Comparison of ENCODE assay signal across 13 mouse cellular contexts in the genomic region with DNA sequence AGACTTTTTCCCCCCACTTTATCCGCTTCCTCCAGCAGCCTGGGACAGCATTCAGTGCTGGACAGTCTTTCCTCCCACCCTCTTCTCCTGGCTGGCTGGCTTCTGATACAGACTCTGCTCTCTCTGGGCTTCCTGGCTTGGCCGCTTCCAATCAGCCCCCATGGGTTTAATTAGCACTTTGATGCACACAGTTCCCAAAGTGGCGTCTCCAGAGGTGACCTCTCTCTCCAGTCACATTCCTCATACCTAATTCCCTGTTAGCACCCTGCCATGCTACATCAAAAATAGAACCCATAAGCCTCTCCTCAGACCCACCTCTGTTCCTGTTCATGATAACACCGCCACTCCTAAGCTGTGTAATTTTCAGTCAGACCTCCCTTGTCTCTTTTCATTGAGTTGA.
DNase-seq lines count a peak whose midpoint lies in the region; ATAC-seq and TF ChIP-seq lines count a peak whose summit lies in the region.
"Had no signal": no experiment of that assay in that cellular context is flagged by ENCODE, and none has a peak within 500 bp of the region (broad histone marks: within the 10 kb centered on the region; RNA-seq: fewer than 3 reads in every experiment).

No protein-coding gene starts in this region.

- H3K27ac ChIP-seq in lung, embryonic 14.5 days (ENCODE audit: low read depth): peak overlapping the region; percentile 36; the same call in 1 of the 2 replicates
- H3K27ac ChIP-seq in heart, embryonic 13.5 days (replicated peaks): peak overlapping the region; percentile 93
- H3K27ac ChIP-seq in limb, embryonic 11.5 days (replicated peaks; ENCODE audit: low read depth, low read length): no peak overlapping the region; the same call in 1 of the 2 replicates
- H3K27ac ChIP-seq: hindbrain, postnatal 0 days; layer of hippocampus, adult 2 months; macrophage had no signal

- no peak overlapping the region for H3K9ac ChIP-seq in lung, embryonic 14.5 days
- no peak overlapping the region for H3K9ac ChIP-seq in heart, embryonic 13.5 days
- no peak overlapping the region for H3K9ac ChIP-seq in limb, embryonic 11.5 days (ENCODE audit: low read length)

- H3K4me3 ChIP-seq in lung, embryonic 14.5 days (ENCODE audit: low read depth, low read length): no peak overlapping the region
- no peak overlapping the region for H3K4me3 ChIP-seq in heart, embryonic 13.5 days
- H3K4me3 ChIP-seq in limb, embryonic 11.5 days (ENCODE audit: low read depth, low read length): no peak overlapping the region
- H3K4me3 ChIP-seq: layer of hippocampus, adult 2 months had no signal

- H3K4me2 ChIP-seq in lung, embryonic 14.5 days: no peak overlapping the region
- peak overlapping the region; percentile 42 for H3K4me2 ChIP-seq in heart, embryonic 13.5 days
- no peak overlapping the region for H3K4me2 ChIP-seq in limb, embryonic 11.5 days (ENCODE audit: low read depth, severe bottlenecking)

- H3K36me3 ChIP-seq in lung, embryonic 14.5 days (ENCODE audit: insufficient read depth): no peaks in the 10 kb centered on the region
- no peaks in the 10 kb centered on the region for H3K36me3 ChIP-seq in heart, embryonic 13.5 days
- H3K36me3 ChIP-seq in limb, embryonic 11.5 days (ENCODE audit: control insufficient read depth, insufficient read depth, low read length): no peaks in the 10 kb centered on the region

- no peak for DNase-seq in lung, embryonic 14.5 days
- no peak for DNase-seq in lung, postnatal 14 days
- DNase-seq in limb, embryonic 11.5 days (ENCODE audit: low spot score): peak; percentile 27
- no peak for DNase-seq in right cerebral cortex, postnatal 25 days
- no peak for DNase-seq in thymus, adult 18-20 months
- no peak for DNase-seq in layer of hippocampus, adult 9-10 months (ENCODE audit: low spot score)
- DNase-seq: kidney, adult 8-10 months had no signal

- 0 out of 2 replicates have a peak, but pooled peaks have one; percentile 21 for ATAC-seq in lung, embryonic 14.5 days (ENCODE audit: insufficient read depth)
- ATAC-seq in granulocyte monocyte progenitor cell, adult 5-6 weeks (replicated peaks; ENCODE audit: poor library complexity, severe bottlenecking): peak; percentile 30
- ATAC-seq in heart, embryonic 13.5 days (ENCODE audit: extremely low read depth, insufficient number of reproducible peaks, low FRiP score, low TSS enrichment): peak; percentile 82
- ATAC-seq in limb, embryonic 11.5 days (ENCODE audit: insufficient number of reproducible peaks, low FRiP score, low TSS enrichment, low read depth): 0 out of 2 replicates have a peak, but pooled peaks have one; percentile 13
- ATAC-seq: CD4-positive, CD25-positive, alpha-beta regulatory T cell, adult 4 months; hindbrain, postnatal 0 days had no signal

- H3K27me3 ChIP-seq in lung, embryonic 14.5 days (ENCODE audit: insufficient read depth, low read length): no peaks in the 10 kb centered on the region
- no peaks in the 10 kb centered on the region for H3K27me3 ChIP-seq in heart, embryonic 13.5 days (replicated peaks)
- no peaks in the 10 kb centered on the region for H3K27me3 ChIP-seq in limb, embryonic 11.5 days (ENCODE audit: control insufficient read depth, insufficient read depth, low read length)

- no peaks in the 10 kb centered on the region for H3K4me1 ChIP-seq in lung, embryonic 14.5 days (ENCODE audit: insufficient read depth)
- peaks cover 24% of the 10 kb centered on the region for H3K4me1 ChIP-seq in heart, embryonic 13.5 days
- peaks cover 4% of the 10 kb centered on the region; the same call in 1 of the 2 replicates for H3K4me1 ChIP-seq in limb, embryonic 11.5 days (ENCODE audit: control insufficient read depth, insufficient read depth, low read length)

- H3K9me3 ChIP-seq in lung, embryonic 14.5 days (ENCODE audit: low read depth, low read length): no peaks in the 10 kb centered on the region
- H3K9me3 ChIP-seq in heart, embryonic 13.5 days: no peaks in the 10 kb centered on the region
- H3K9me3 ChIP-seq in limb, embryonic 11.5 days (ENCODE audit: control insufficient read depth, low read length): no peaks in the 10 kb centered on the region

- no peak for TF ChIP-seq CTCF in lung, embryonic 14.5 days (IDR thresholded peaks at IDR 0.05; ENCODE audit: low read depth)

- WGBS in lung, embryonic 14.5 days: 49% methylated on average over 4 of the region's 4 CpGs
- WGBS in heart, embryonic 13.5 days: 8% methylated on average over 4 of the region's 4 CpGs
- 30% methylated on average over 4 of the region's 4 CpGs for WGBS in limb, embryonic 11.5 days

Comparison
In these comparisons a context has a peak if more than half of its experiments do, and no peak if none do; other contexts are left out.
1. ATAC-seq: peak in every context shown above with its lines; median percentile 82 in heart, embryonic 13.5 days; 30 in granulocyte monocyte progenitor cell, adult 5-6 weeks; 21 in lung, embryonic 14.5 days; 13 in limb, embryonic 11.5 days.